36 mouse cellular contexts compared by ENCODE assay signal in genomic region chr3:157471600-157471999, GRCm38 (mm10).
"Had no signal": no experiment of that assay in that cellular context is flagged by ENCODE, and none has a peak within 500 bp of the region (broad histone marks: within the 10 kb centered on the region; RNA-seq: fewer than 3 reads in every experiment).

No protein-coding gene starts in this region.

- H3K9ac ChIP-seq: heart, embryonic 12.5 days; heart, embryonic 13.5 days; heart, embryonic 15.5 days; hindbrain, embryonic 12.5 days; hindbrain, embryonic 13.5 days; hindbrain, embryonic 14.5 days; hindbrain, embryonic 15.5 days; intestine, embryonic 15.5 days; kidney, embryonic 15.5 days had no signal

- DNase-seq: heart, adult 18-20 months; heart, adult 2 months; heart, postnatal 10 days; heart, postnatal 14 days; heart, postnatal 36 days; heart, postnatal 4 days; kidney, adult 11 months; kidney, adult 18-20 months; kidney, adult 2 months; kidney, adult 8-10 months; kidney, adult 9 months; kidney, postnatal 10 days; kidney, postnatal 14 days; kidney, postnatal 25 days; kidney, postnatal 36 days; kidney, postnatal 4 days; layer of hippocampus, adult 9-11 months had no signal

- H3K9me3 ChIP-seq: heart, embryonic 10.5 days; heart, embryonic 12.5 days; heart, embryonic 13.5 days; heart, embryonic 15.5 days; hindbrain, embryonic 10.5 days; hindbrain, embryonic 12.5 days; hindbrain, embryonic 13.5 days; hindbrain, embryonic 15.5 days; intestine, embryonic 15.5 days; kidney, embryonic 15.5 days had no signal

- H3K27me3 ChIP-seq: heart, embryonic 12.5 days; heart, embryonic 13.5 days; heart, embryonic 15.5 days; hindbrain, embryonic 12.5 days; hindbrain, embryonic 13.5 days; hindbrain, embryonic 15.5 days; intestine, embryonic 15.5 days; kidney, embryonic 15.5 days had no signal

- H3K4me3 ChIP-seq: heart, adult 2 months; heart, embryonic 10.5 days; heart, embryonic 12.5 days; heart, embryonic 13.5 days; heart, embryonic 15.5 days; hindbrain, embryonic 10.5 days; hindbrain, embryonic 12.5 days; hindbrain, embryonic 13.5 days; hindbrain, embryonic 15.5 days; intestine, embryonic 15.5 days; kidney, embryonic 15.5 days; layer of hippocampus, adult 2 months had no signal

- H3K4me2 ChIP-seq: heart, embryonic 11.5 days; heart, embryonic 12.5 days; heart, embryonic 13.5 days; heart, embryonic 15.5 days; hindbrain, embryonic 12.5 days; hindbrain, embryonic 13.5 days; hindbrain, embryonic 14.5 days; hindbrain, embryonic 15.5 days; intestine, embryonic 15.5 days; kidney, embryonic 15.5 days had no signal

- ATAC-seq: hindbrain, embryonic 16.5 days; hindbrain, postnatal 0 days; inflammation-experienced regulatory T-cells, adult 6 months; intestine, embryonic 15.5 days; intestine, embryonic 16.5 days; intestine, postnatal 0 days had no signal

- H3K4me1 ChIP-seq: heart, embryonic 10.5 days; heart, embryonic 12.5 days; heart, embryonic 13.5 days; heart, embryonic 15.5 days; hindbrain, embryonic 10.5 days; hindbrain, embryonic 12.5 days; hindbrain, embryonic 13.5 days; hindbrain, embryonic 15.5 days; intestine, embryonic 15.5 days; kidney, embryonic 15.5 days had no signal

- H3K36me3 ChIP-seq: heart, embryonic 10.5 days; heart, embryonic 12.5 days; heart, embryonic 13.5 days; heart, embryonic 15.5 days; hindbrain, embryonic 10.5 days; hindbrain, embryonic 12.5 days; hindbrain, embryonic 13.5 days; hindbrain, embryonic 15.5 days; intestine, embryonic 15.5 days; kidney, embryonic 15.5 days had no signal

- H3K27ac ChIP-seq: heart, adult 2 months; heart, embryonic 10.5 days; heart, embryonic 13.5 days; heart, embryonic 15.5 days; hindbrain, embryonic 10.5 days; hindbrain, embryonic 12.5 days; hindbrain, embryonic 13.5 days; hindbrain, embryonic 14.5 days; hindbrain, embryonic 15.5 days; hindbrain, postnatal 0 days; intestine, embryonic 15.5 days; kidney, embryonic 15.5 days; kidney, postnatal 0 days; layer of hippocampus, adult 2 months had no signal
